Mouse (Mus musculus) myocyte (in vitro differentiated cells): ENCODE measurements around the gene Olfr693. TPM values are rescaled to one million over a fixed set of nuclear protein-coding genes. Genes with fewer than 3 reads are reported as not detected.

Source experiments
- H3K27me3 ChIP-seq: one replicate; pipeline ENCODE4 v1.6.1; 2011; ENCODE audit not compliant: control insufficient read depth, insufficient read depth, insufficient read length
- H3K36me3 ChIP-seq: one replicate; pipeline ENCODE4 v1.6.1; 2011; ENCODE audit not compliant: control insufficient read depth, insufficient read depth
- H3K4me2 ChIP-seq: one replicate; pipeline ENCODE4 v1.6.1; 2011; ENCODE audit warnings: low read depth, control low read depth
- H3K4me3 ChIP-seq: one replicate; pipeline ENCODE4 v1.5.1; 2011; ENCODE audit warnings: mild to moderate bottlenecking, control low read depth, moderate library complexity
- H3K79me2 ChIP-seq: one replicate; pipeline ENCODE4 v1.6.1; 2011; ENCODE audit not compliant: control insufficient read depth, insufficient read depth
- H3ac ChIP-seq: one replicate; pipeline ENCODE4 v1.6.1; 2011; ENCODE audit not compliant: control insufficient read depth, insufficient read length
- CEBPB ChIP-seq: IDR thresholded peaks from 2 replicates; pipeline ENCODE4 v1.6.1; 2011; ENCODE audit warnings: mild to moderate bottlenecking, moderate library complexity; ENCODE audit not compliant: poor library complexity, insufficient read depth, severe bottlenecking
- E2F4 ChIP-seq: IDR thresholded peaks from one replicate; pipeline ENCODE4 v1.6.1; 2011; ENCODE audit warnings: mild to moderate bottlenecking, control low read depth, moderate library complexity; ENCODE audit not compliant: insufficient read depth
- MAX ChIP-seq: IDR thresholded peaks from one replicate; pipeline ENCODE4 v1.6.1; 2011; ENCODE audit warnings: low read depth, mild to moderate bottlenecking, control low read depth
- MYOG ChIP-seq, 3 experiments: IDR thresholded peaks; one replicate each; pipeline ENCODE4 v1.6.1; 2011; ENCODE audit warnings: control low read depth in 2 of 3, low read depth in 2 of 3, mild to moderate bottlenecking in 2 of 3; ENCODE audit not compliant: insufficient read length in 2 of 3, control insufficient read depth in 1 of 3, insufficient read depth in 1 of 3
- POLR2A ChIP-seq: IDR thresholded peaks from one replicate; pipeline ENCODE4 v1.6.1; 2011; ENCODE audit warnings: low read depth, mild to moderate bottlenecking, control low read depth, moderate library complexity; ENCODE audit not compliant: insufficient read length
- REST ChIP-seq: IDR thresholded peaks from one replicate; pipeline ENCODE4 v1.6.1; 2011; ENCODE audit warnings: mild to moderate bottlenecking, control low read depth, moderate library complexity; ENCODE audit not compliant: insufficient read depth, insufficient read length
- SRF ChIP-seq: IDR thresholded peaks from one replicate; pipeline ENCODE4 v1.6.1; 2011; ENCODE audit warnings: low read depth; ENCODE audit not compliant: control insufficient read depth, insufficient read length
- TCF12 ChIP-seq: IDR thresholded peaks from one replicate; pipeline ENCODE4 v1.6.1; 2011; ENCODE audit warnings: mild to moderate bottlenecking, control low read depth; ENCODE audit not compliant: poor library complexity, insufficient read depth, severe bottlenecking
- TCF3 ChIP-seq: IDR thresholded peaks from one replicate; pipeline ENCODE4 v1.6.1; 2011; ENCODE audit warnings: low read depth, control low read depth; ENCODE audit not compliant: insufficient read length
- polyA plus RNA-seq: library from polyadenylated mRNA; unstranded; fragments of >200 nt; fragmentation: generic; extraction: Trizol; gene quantifications from one replicate; pipeline ENCODE4 v1.2.1, GENCODE M21; 2012; ENCODE audit warnings: missing spikeins

The Olfr693 gene
- polyA plus RNA-seq, 1 experiment: not detected

DNA sequence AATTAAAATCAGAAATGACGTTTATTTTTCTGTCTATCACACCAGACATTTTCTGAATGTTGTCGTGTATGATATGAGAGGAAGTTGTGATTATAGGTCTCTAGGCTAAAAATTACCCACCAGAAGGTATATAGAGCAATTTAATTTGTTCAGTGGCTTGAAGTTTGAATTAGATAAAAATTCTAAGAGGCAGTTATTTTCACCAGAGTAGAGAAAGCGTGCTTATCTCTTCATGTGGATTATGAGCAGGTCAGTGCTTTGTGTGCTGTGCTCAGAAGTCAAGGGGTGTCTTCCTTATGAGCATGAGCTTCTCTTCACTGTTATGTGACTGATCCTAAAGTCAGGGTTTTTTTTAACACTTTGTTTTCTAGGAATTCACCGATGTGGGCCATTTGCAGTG, 44.8 kb downstream of the Olfr693 start:
- TF ChIP-seq TCF3 (no peak), REST (no peak), POLR2A (no peak), CEBPB (no peak), E2F4 (no peak), MYOG (IDR thresholded peaks at IDR 0.05; ENCODE audit: control insufficient read depth in 1 of 3, insufficient read depth in 1 of 3, insufficient read length in 2 of 3, low read depth in 2 of 3) (no peak), TCF12 (no peak), MAX (no peak), SRF (no peak)
- Histone ChIP-seq H3ac (no peak overlapping the region), H3K79me2 (no peaks in the 10 kb centered on the region), H3K4me2 (no peak overlapping the region), H3K27me3 (no peaks in the 10 kb centered on the region), H3K4me3 (no peak overlapping the region), H3K36me3 (no peaks in the 10 kb centered on the region)

Other genes starting within 250 kb of the Olfr693 start
- gene Olfr694, start 11.2 kb upstream of the Olfr693 start, polyA plus RNA-seq: not detected
- not detected for gene Olfr695, start 35.8 kb upstream of the Olfr693 start, polyA plus RNA-seq
- not detected for gene Olfr697, start 61.9 kb upstream of the Olfr693 start, polyA plus RNA-seq
- gene Olfr698, start 74.8 kb upstream of the Olfr693 start, polyA plus RNA-seq: not detected
- not detected for gene Olfr699, start 112.6 kb upstream of the Olfr693 start, polyA plus RNA-seq
- not detected for gene Olfr700, start 128.2 kb upstream of the Olfr693 start, polyA plus RNA-seq
- not detected for gene Olfr701, start 133.5 kb upstream of the Olfr693 start, polyA plus RNA-seq
- not detected for gene Olfr702, start 153.3 kb upstream of the Olfr693 start, polyA plus RNA-seq
- not detected for gene Olfr703, start 162.8 kb upstream of the Olfr693 start, polyA plus RNA-seq
- not detected for gene Olfr704, start 182.6 kb upstream of the Olfr693 start, polyA plus RNA-seq
- gene Olfr705, start 196.3 kb upstream of the Olfr693 start, polyA plus RNA-seq: not detected
- not detected for gene Olfr706, start 207.6 kb upstream of the Olfr693 start, polyA plus RNA-seq
- not detected for gene Olfr707, start 220.7 kb upstream of the Olfr693 start, polyA plus RNA-seq
- not detected for gene Olfr1532-ps1, start 227.4 kb upstream of the Olfr693 start, polyA plus RNA-seq